13 mouse cellular contexts compared by ENCODE assay signal in the genomic region with DNA sequence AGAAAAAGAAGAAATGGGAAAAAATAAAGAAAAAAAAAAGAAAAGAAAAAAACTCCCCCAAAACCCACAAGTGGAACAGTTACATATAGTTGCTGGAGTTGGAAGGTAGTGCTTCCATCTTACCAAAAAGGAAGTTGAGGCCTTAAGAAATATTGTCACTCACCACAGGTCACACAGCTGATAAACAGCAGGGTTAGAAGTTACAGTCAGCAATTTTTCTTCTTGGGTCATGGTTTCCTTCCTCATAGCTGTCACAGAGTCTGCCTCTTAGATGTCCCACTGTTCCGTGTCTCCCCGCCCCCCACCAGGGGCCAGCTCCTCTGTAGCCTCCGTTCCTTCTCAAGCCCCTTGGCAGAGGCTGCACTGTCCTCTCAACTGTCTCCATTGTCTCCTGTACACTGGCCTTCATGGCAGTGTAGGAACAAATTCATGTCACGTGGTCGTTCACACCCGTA. TPM values are rescaled to one million over a fixed set of nuclear protein-coding genes. Genes with fewer than 3 reads are reported as not detected.
DNase-seq lines count a peak whose midpoint lies in the region; ATAC-seq and TF ChIP-seq lines count a peak whose summit lies in the region.
"Had no signal": no experiment of that assay in that cellular context is flagged by ENCODE, and none has a peak within 500 bp of the region (broad histone marks: within the 10 kb centered on the region; RNA-seq: fewer than 3 reads in every experiment).

No protein-coding gene starts in this region.

- no peaks in the 10 kb centered on the region for H3K36me3 ChIP-seq in liver, embryonic 14.5 days (replicated peaks; ENCODE audit: control insufficient read depth, insufficient read depth, low read depth)
- no peaks in the 10 kb centered on the region for H3K36me3 ChIP-seq in intestine, postnatal 0 days (ENCODE audit: control insufficient read depth, insufficient read depth)
- H3K36me3 ChIP-seq: embryonic facial prominence, embryonic 13.5 days had no signal

- no peaks in the 10 kb centered on the region for H3K27me3 ChIP-seq in liver, embryonic 14.5 days (ENCODE audit: control insufficient read depth, insufficient read depth, low read length)
- H3K27me3 ChIP-seq in intestine, postnatal 0 days (replicated peaks; ENCODE audit: control insufficient read depth, insufficient read depth, low read length), result no peaks in the 10 kb centered on the region
- H3K27me3 ChIP-seq: embryonic facial prominence, embryonic 13.5 days had no signal

- peak; percentile 8 for DNase-seq in adrenal gland, postnatal 10 days
- DNase-seq in adrenal gland, postnatal 14 days, result no peak
- DNase-seq in 416B (ENCODE audit: low read depth), result peak; percentile 88
- peak; percentile 4 to 21 for DNase-seq in kidney, adult 8-10 months
- peak in 2 of 3 experiments; percentile 9 to 27 for DNase-seq in liver, embryonic 14.5 days (ENCODE audit: low read depth in 3 of 3, low spot score in 3 of 3)
- DNase-seq in cerebellum, postnatal 14 days, result no peak
- DNase-seq in gastrocnemius, adult 8-10 months (ENCODE audit: low spot score in 2 of 2), result no peak
- DNase-seq: gastrocnemius, postnatal 14 days had no signal

- no peak overlapping the region for H3K27ac ChIP-seq in liver, embryonic 14.5 days
- no peak overlapping the region for H3K27ac ChIP-seq in intestine, postnatal 0 days (ENCODE audit: low read depth, low read length)
- H3K27ac ChIP-seq: hindbrain, postnatal 0 days; stomach, postnatal 0 days had no signal

- TF ChIP-seq EP300 in liver, embryonic 14.5 days (IDR thresholded peaks at IDR 0.05; ENCODE audit: low read depth), result no peak

- TF ChIP-seq CTCF in liver, embryonic 14.5 days (IDR thresholded peaks at IDR 0.05; ENCODE audit: low read depth), result no peak
- no peak for TF ChIP-seq CTCF in intestine, postnatal 0 days (IDR thresholded peaks at IDR 0.05; ENCODE audit: low read depth)

- no peaks in the 10 kb centered on the region for H3K9me3 ChIP-seq in liver, embryonic 14.5 days (ENCODE audit: control insufficient read depth, low read length)
- no peaks in the 10 kb centered on the region for H3K9me3 ChIP-seq in intestine, postnatal 0 days (ENCODE audit: control insufficient read depth)
- H3K9me3 ChIP-seq: embryonic facial prominence, embryonic 13.5 days had no signal

- peak; percentile 44; the same call in 1 of the 2 replicates for ATAC-seq in liver, embryonic 14.5 days (ENCODE audit: insufficient read depth)
- no peak for ATAC-seq in intestine, postnatal 0 days

- H3K4me2 ChIP-seq in liver, embryonic 14.5 days (ENCODE audit: low read depth), result no peak overlapping the region
- no peak overlapping the region for H3K4me2 ChIP-seq in intestine, postnatal 0 days (replicated peaks; ENCODE audit: low read depth)
- H3K4me2 ChIP-seq: midbrain, embryonic 11.5 days had no signal

- H3K9ac ChIP-seq in liver, embryonic 14.5 days (replicated peaks), result no peak overlapping the region
- H3K9ac ChIP-seq in intestine, postnatal 0 days (ENCODE audit: low read depth, low read length), result no peak overlapping the region

- peaks cover 0 to 12% of the 10 kb centered on the region in 2 experiments; a peak in 1 of 4 replicates for H3K4me1 ChIP-seq in liver, embryonic 14.5 days (replicated peaks; ENCODE audit: control insufficient read depth in 2 of 2, insufficient read depth in 2 of 2, low read length in 1 of 2)
- H3K4me1 ChIP-seq in intestine, postnatal 0 days (replicated peaks; ENCODE audit: control insufficient read depth, insufficient read depth, low read length), result 0 out of 2 replicates have a peak, but pooled peaks cover 3% of the 10 kb centered on the region

- no peak overlapping the region for H3K4me3 ChIP-seq in liver, embryonic 14.5 days (ENCODE audit: insufficient read depth in 1 of 2, low read depth in 2 of 2, low read length in 2 of 2)
- H3K4me3 ChIP-seq in intestine, postnatal 0 days (ENCODE audit: low read depth, low read length), result no peak overlapping the region

- 16% methylated on average over 6 of the region's 6 CpGs for WGBS in liver, embryonic 14.5 days (ENCODE audit: insufficient replicate concordance)
- WGBS in intestine, postnatal 0 days, result 81% methylated on average over 6 of the region's 6 CpGs

RNA-seq across cellular contexts. Expression of a gene that starts 1.0 kb away (rescaled TPM):
- 1 to 10 TPM; 4.8 to 5.4 TPM for total RNA-seq in adrenal gland, postnatal 10 days (2021)
- total RNA-seq in adrenal gland, postnatal 14 days (2021), result 4.0 and 4.1 TPM in 2 replicates
- 1.0 and 1.2 TPM in 2 replicates for polyA plus RNA-seq in liver, embryonic 14.5 days (2012; rRNA removed)
- polyA plus RNA-seq in liver, embryonic 14.5 days (2014; fragmentation: Nextera tagmentation; extraction: Ambion mirVana), result 4.6 and 5.7 TPM in 2 replicates
- 6.6 and 7.4 TPM in 2 replicates for polyA plus RNA-seq in intestine, postnatal 0 days (2015; fragmentation: Nextera tagmentation; extraction: Ambion mirVana)
- total RNA-seq in gastrocnemius, adult 8-10 months (2022), result 1 to 10 TPM in 1 of 4 experiments, under 1 TPM in 3; 0.24 to 1.5 (median 0.87) TPM

Comparison
In these comparisons a context has a peak if more than half of its experiments do, and no peak if none do; other contexts are left out.
1. DNase-seq: peak in adrenal gland, postnatal 10 days (single experiment), 416B (single experiment), kidney, adult 8-10 months (2 of 2) and liver, embryonic 14.5 days (2 of 3); none in adrenal gland, postnatal 14 days (single experiment), cerebellum, postnatal 14 days (0 of 2) and gastrocnemius, adult 8-10 months (0 of 2).